Mouse (Mus musculus) liver, embryonic 11.5 days (tissue): Measurements from ENCODE around the gene Shmt2. TPM values are rescaled to one million over a fixed set of nuclear protein-coding genes. Genes with fewer than 3 reads are reported as not detected.

ENCODE experiments used
- ATAC-seq: fragments of 200-750 bp; cut with Nextera tagmentation; replicated peaks from 2 replicates; pipeline ENCODE4 v1.8.0; 2017; ENCODE audit warnings: moderate number of reproducible peaks, mild to moderate bottlenecking, moderate TSS enrichment, moderate library complexity; ENCODE audit not compliant: low FRiP score
- DNase-seq: peaks from one replicate; pipeline ENCODE4 v3.0.0-alpha.2; 2017; ENCODE audit warnings: low spot score
- H3K27ac ChIP-seq: fragments of 300-500 bp; sonication (generic); 2 replicates; pipeline ENCODE4 v1.5.1; 2014; ENCODE audit warnings: mild to moderate bottlenecking, low read depth, low read length, control low read depth
- H3K27me3 ChIP-seq: fragments of 300-500 bp; sonication (generic); replicated peaks from 2 replicates; pipeline ENCODE4 v1.6.1; 2014; ENCODE audit warnings: low read length, mixed read lengths; ENCODE audit not compliant: control insufficient read depth, insufficient read depth
- H3K36me3 ChIP-seq: fragments of 300-500 bp; sonication (generic); 2 replicates; pipeline ENCODE4 v1.6.1; 2014; ENCODE audit warnings: mild to moderate bottlenecking, low read length, moderate library complexity, mixed read lengths; ENCODE audit not compliant: control insufficient read depth, insufficient read depth
- H3K4me1 ChIP-seq: fragments of 300-500 bp; sonication (generic); replicated peaks from 2 replicates; pipeline ENCODE4 v1.6.1; 2014; ENCODE audit warnings: low read length, mixed read lengths; ENCODE audit not compliant: control insufficient read depth, insufficient read depth
- H3K4me2 ChIP-seq: fragments of 300-500 bp; sonication (generic); 2 replicates; pipeline ENCODE4 v1.6.1; 2014; ENCODE audit warnings: mild to moderate bottlenecking, control low read depth, moderate library complexity
- H3K4me3 ChIP-seq: fragments of 300-500 bp; sonication (generic); 2 replicates; pipeline ENCODE4 v1.5.1; 2014; ENCODE audit warnings: low read depth, low read length, control low read depth
- H3K9ac ChIP-seq: fragments of 300-500 bp; sonication (generic); 2 replicates; pipeline ENCODE4 v1.6.1; 2014; ENCODE audit warnings: low read depth, low read length, control low read depth
- H3K9me3 ChIP-seq: fragments of 300-500 bp; sonication (generic); 2 replicates; pipeline ENCODE4 v1.6.1; 2016; ENCODE audit warnings: low read length, inconsistent platforms, mixed read lengths; ENCODE audit not compliant: control insufficient read depth
- WGBS: fragments of 180-500 bp; shearing (Covaris S2); extraction: QIAGEN DNeasy Blood & Tissue Kit; methylation state at CpG from one replicate; pipeline ENCODE4 v1.1.7; 2014; 5-methylcytosine and 5-hydroxymethylcytosine counted together
- polyA plus RNA-seq: library from polyadenylated mRNA; unstranded; fragments of >200 nt; fragmentation: Nextera tagmentation; extraction: Ambion mirVana; gene quantifications from 2 replicates; pipeline ENCODE4 v1.2.1, GENCODE M21; 2014

Gene Shmt2
- polyA plus RNA-seq, 1 experiment from 2014 or later = 261 TPM

DNA sequence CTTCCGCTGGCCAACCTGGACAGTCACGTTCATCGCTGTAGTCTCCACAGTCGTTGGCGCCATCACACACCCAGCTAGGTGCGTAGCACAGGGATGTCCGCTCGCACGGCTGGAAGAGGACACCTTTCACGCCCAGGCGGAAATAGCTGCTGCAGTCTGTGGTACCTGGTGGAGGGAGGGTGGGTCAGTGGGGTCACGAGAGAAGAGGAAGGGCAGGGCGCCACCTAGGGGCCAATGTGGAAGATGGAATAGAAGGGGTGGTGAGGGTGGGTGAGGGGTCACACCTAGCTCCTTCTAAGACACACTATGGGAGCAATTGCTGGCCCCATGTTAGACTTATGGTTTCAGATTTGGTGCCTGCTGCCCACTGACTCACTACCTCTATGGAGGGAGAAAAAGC, 35.2 kb upstream of the Shmt2 start:
- H3K4me3 ChIP-seq = no peak overlapping the region
- H3K27ac ChIP-seq = no peak overlapping the region
- H3K4me2 ChIP-seq = no peak overlapping the region
- 84% methylated on average over 13 of the region's 13 CpGs for WGBS
- no peak for ATAC-seq
- H3K27me3 ChIP-seq = no peaks in the 10 kb centered on the region
- DNase-seq = no peak
- peaks cover 36% of the 10 kb centered on the region for H3K36me3 ChIP-seq
- no peak overlapping the region for H3K9ac ChIP-seq
- no peaks in the 10 kb centered on the region for H3K4me1 ChIP-seq
- no peaks in the 10 kb centered on the region for H3K9me3 ChIP-seq

DNA sequence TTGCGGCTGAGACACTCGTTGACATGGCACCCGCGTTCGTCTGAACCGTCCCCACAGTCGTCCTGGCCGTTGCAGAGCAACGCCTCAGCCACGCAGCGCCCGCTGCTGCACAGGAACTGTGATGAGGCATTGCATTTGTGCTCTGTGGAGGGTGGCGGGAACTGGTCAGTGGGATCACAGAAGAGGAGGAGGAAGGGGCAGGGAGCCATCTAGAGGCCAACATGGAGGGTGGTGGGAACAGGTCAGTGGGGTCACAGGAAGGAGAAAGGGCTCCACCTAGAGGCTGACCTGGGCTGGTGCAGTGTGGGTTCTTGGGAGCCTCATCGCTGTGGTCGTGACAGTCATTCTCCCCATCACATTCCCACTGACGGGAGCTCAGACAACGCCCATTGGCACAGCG, 33.5 kb upstream of the Shmt2 start:
- Histone ChIP-seq H3K27ac (no peak overlapping the region), H3K4me2 (no peak overlapping the region), H3K27me3 (no peaks in the 10 kb centered on the region), H3K4me3 (no peak overlapping the region), H3K9ac (no peak overlapping the region), H3K4me1 (no peaks in the 10 kb centered on the region), H3K36me3 (peaks cover 47% of the 10 kb centered on the region), H3K9me3 (no peaks in the 10 kb centered on the region)
- DNase-seq = no peak
- ATAC-seq = no peak; the same call in 1 of the 2 replicates
- WGBS = 70% methylated on average over 18 of the region's 18 CpGs

- WGBS = 87% methylated on average over 17 of the region's 17 CpGs
- Histone ChIP-seq H3K4me3 (no peak overlapping the region), H3K4me1 (no peaks in the 10 kb centered on the region), H3K27ac (no peak overlapping the region), H3K4me2 (no peak overlapping the region), H3K9ac (no peak overlapping the region), H3K27me3 (no peaks in the 10 kb centered on the region), H3K36me3 (peaks cover 28% of the 10 kb centered on the region), H3K9me3 (no peaks in the 10 kb centered on the region)
- DNase-seq = no peak
- ATAC-seq = no peak
Measured at GRCm38 (mm10) chr10:127549892-127550291, 27.6 kb upstream of the Shmt2 start.

- Histone ChIP-seq H3K9me3 (no peaks in the 10 kb centered on the region), H3K36me3 (peaks cover 23% of the 10 kb centered on the region), H3K9ac (no peak overlapping the region), H3K4me3 (no peak overlapping the region), H3K4me2 (no peak overlapping the region), H3K27me3 (no peaks in the 10 kb centered on the region), H3K4me1 (no peaks in the 10 kb centered on the region), H3K27ac (no peak overlapping the region)
- 93% methylated on average over 15 of the region's 15 CpGs for WGBS
- DNase-seq (no peak), ATAC-seq (no peak)
Measured at GRCm38 (mm10) chr10:127548236-127548635, 26.0 kb upstream of the Shmt2 start.

- H3K9ac ChIP-seq = no peak overlapping the region
- H3K4me1 ChIP-seq = no peaks in the 10 kb centered on the region
- no peak overlapping the region for H3K4me3 ChIP-seq
- H3K9me3 ChIP-seq = no peaks in the 10 kb centered on the region
- peaks cover 17% of the 10 kb centered on the region for H3K36me3 ChIP-seq
- 84% methylated on average over 7 of the region's 7 CpGs for WGBS
- ATAC-seq = no peak
- no peak overlapping the region for H3K4me2 ChIP-seq
- H3K27me3 ChIP-seq = no peaks in the 10 kb centered on the region
- no peak overlapping the region for H3K27ac ChIP-seq
- DNase-seq = no peak
Measured at GRCm38 (mm10) chr10:127546505-127546904, 24.3 kb upstream of the Shmt2 start.

- Histone ChIP-seq H3K4me2 (no peak overlapping the region), H3K36me3 (peaks cover 16% of the 10 kb centered on the region; the same call in 1 of the 2 replicates), H3K9ac (no peak overlapping the region), H3K4me1 (no peaks in the 10 kb centered on the region), H3K4me3 (no peak overlapping the region), H3K27ac (no peak overlapping the region), H3K9me3 (no peaks in the 10 kb centered on the region), H3K27me3 (peaks cover 2% of the 10 kb centered on the region; the same call in 1 of the 2 replicates)
- 91% methylated on average over 20 of the region's 20 CpGs for WGBS
- ATAC-seq (no peak), DNase-seq (no peak)
Measured at GRCm38 (mm10) chr10:127544375-127544774, 22.1 kb upstream of the Shmt2 start.

DNA sequence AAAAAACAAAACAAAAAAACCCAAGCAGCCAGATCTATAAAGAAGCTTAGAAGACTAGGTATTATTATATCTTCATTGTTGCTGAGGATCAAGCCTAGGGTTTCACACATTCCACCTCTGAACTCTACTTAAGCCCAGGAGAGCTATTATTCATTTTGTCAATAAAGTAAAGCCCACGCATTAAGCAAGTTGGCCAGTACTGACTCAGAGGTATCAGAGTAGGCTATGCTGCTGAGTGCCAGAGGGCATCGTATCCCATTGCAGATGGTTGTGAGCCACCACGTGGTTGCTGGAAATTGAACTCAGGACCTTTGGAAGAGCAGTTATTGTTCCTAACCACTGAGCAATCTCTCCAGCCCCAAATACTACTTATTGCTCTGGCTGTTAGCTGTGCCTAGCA, 21.7 kb upstream of the Shmt2 start:
- no peak overlapping the region for H3K9ac ChIP-seq
- no peak overlapping the region for H3K4me3 ChIP-seq
- no peak overlapping the region for H3K4me2 ChIP-seq
- H3K27ac ChIP-seq = no peak overlapping the region
- ATAC-seq (no peak), DNase-seq (no peak)
- H3K9me3 ChIP-seq = no peaks in the 10 kb centered on the region
- H3K36me3 ChIP-seq = peaks cover 16% of the 10 kb centered on the region; the same call in 1 of the 2 replicates
- 80% methylated on average over 3 of the region's 3 CpGs for WGBS
- H3K4me1 ChIP-seq = no peaks in the 10 kb centered on the region
- H3K27me3 ChIP-seq = peaks cover 2% of the 10 kb centered on the region; the same call in 1 of the 2 replicates

- no peak overlapping the region for H3K4me2 ChIP-seq
- no peak overlapping the region for H3K4me3 ChIP-seq
- no peak overlapping the region for H3K27ac ChIP-seq
- WGBS = 56% methylated on average over 6 of the region's 6 CpGs
- ATAC-seq (no peak), DNase-seq (no peak)
- H3K4me1 ChIP-seq = no peaks in the 10 kb centered on the region
- no peaks in the 10 kb centered on the region for H3K9me3 ChIP-seq
- no peak overlapping the region for H3K9ac ChIP-seq
- H3K36me3 ChIP-seq = peaks cover 16% of the 10 kb centered on the region; the same call in 1 of the 2 replicates
- H3K27me3 ChIP-seq = peaks cover 3% of the 10 kb centered on the region
Measured at GRCm38 (mm10) chr10:127542720-127543119, 20.5 kb upstream of the Shmt2 start.

- H3K27me3 ChIP-seq = peaks cover 7% of the 10 kb centered on the region
- no peak overlapping the region for H3K4me2 ChIP-seq
- 88% methylated on average over 13 of the region's 13 CpGs for WGBS
- ATAC-seq (no peak), DNase-seq (no peak)
- no peak overlapping the region for H3K4me3 ChIP-seq
- H3K9me3 ChIP-seq = no peaks in the 10 kb centered on the region
- H3K9ac ChIP-seq = no peak overlapping the region
- no peaks in the 10 kb centered on the region for H3K4me1 ChIP-seq
- H3K27ac ChIP-seq = no peak overlapping the region
- H3K36me3 ChIP-seq = peaks cover 16% of the 10 kb centered on the region; the same call in 1 of the 2 replicates
Measured at GRCm38 (mm10) chr10:127542084-127542483, 19.8 kb upstream of the Shmt2 start.
